Mouse (Mus musculus): ENCODE data around the gene Pdss1. TPM values are rescaled to one million over a fixed set of nuclear protein-coding genes. Genes with fewer than 3 reads are reported as not detected.
"Not testable (repeated sequence)": the region's sequence is repeated elsewhere in the genome, so short reads cannot be mapped to it uniquely, and the experiment has no call there.

The Pdss1 gene
- 10 to 100 TPM; 20.1 to 25.0 TPM for total RNA-seq (2021)
- long read RNA-seq, partial matches to known transcripts, result 0 of 10 reads
- long read RNA-seq, other reads (novel, unspliced or antisense), result 5 of 10 reads

- DNase-seq (ENCODE audit: low spot score in 2 of 2), result peak; percentile 85 to 89
These were observed at the start of gene Pdss1 for GRCm38 (mm10) chr2:22895282-22896273. Pdss1 (plus strand) TSS chr2:22895522.

- DNase-seq (ENCODE audit: low spot score in 2 of 2), result no peak
These were observed 43.4 kb upstream of the Pdss1 start for GRCm38 (mm10) chr2:22851900-22852299.

- DNase-seq (ENCODE audit: low spot score in 2 of 2), result no peak
These were observed 37.8 kb upstream of the Pdss1 start for GRCm38 (mm10) chr2:22857501-22857900.

GRCm38 (mm10) chr2:22862194-22862593, 33.1 kb upstream of the Pdss1 start:
- DNase-seq (ENCODE audit: low spot score in 2 of 2), result no peak

- peak; percentile 83 to 86 for DNase-seq (ENCODE audit: low spot score in 2 of 2)
These were observed 30.8 kb upstream of the Pdss1 start for GRCm38 (mm10) chr2:22864394-22865037.

- DNase-seq (ENCODE audit: low spot score in 2 of 2), result no peak
These were observed 29.5 kb upstream of the Pdss1 start for GRCm38 (mm10) chr2:22865818-22866217.

- DNase-seq (ENCODE audit: low spot score in 2 of 2), result no peak
These were observed 28.4 kb upstream of the Pdss1 start for GRCm38 (mm10) chr2:22866894-22867424.

GRCm38 (mm10) chr2:22873159-22873558, 22.2 kb upstream of the Pdss1 start:
- DNase-seq (ENCODE audit: low spot score in 2 of 2), result no peak

GRCm38 (mm10) chr2:22874628-22875027, 20.7 kb upstream of the Pdss1 start:
- DNase-seq (ENCODE audit: low spot score in 2 of 2), result no peak

- DNase-seq (ENCODE audit: low spot score in 2 of 2), result no peak
These were observed 18.7 kb upstream of the Pdss1 start for GRCm38 (mm10) chr2:22876614-22877013.

GRCm38 (mm10) chr2:22878781-22879180, 16.5 kb upstream of the Pdss1 start:
- no peak for DNase-seq (ENCODE audit: low spot score in 2 of 2)

GRCm38 (mm10) chr2:22880726-22881125, 14.6 kb upstream of the Pdss1 start:
- DNase-seq (ENCODE audit: low spot score in 2 of 2), result not testable (repeated sequence)

- DNase-seq (ENCODE audit: low spot score in 2 of 2), result peak; percentile 12 to 19
These were observed 415 bp upstream of the Pdss1 start for GRCm38 (mm10) chr2:22894932-22895281.

- DNase-seq (ENCODE audit: low spot score in 2 of 2), result no peak
These were observed 8.6 kb downstream of the Pdss1 start for GRCm38 (mm10) chr2:22903947-22904346.

GRCm38 (mm10) chr2:22914421-22914820, 19.1 kb downstream of the Pdss1 start:
- DNase-seq (ENCODE audit: low spot score in 2 of 2), result no peak

GRCm38 (mm10) chr2:22918651-22919050, 23.3 kb downstream of the Pdss1 start:
- no peak for DNase-seq (ENCODE audit: low spot score in 2 of 2)

GRCm38 (mm10) chr2:22925911-22926310, 30.6 kb downstream of the Pdss1 start:
- not testable (repeated sequence) for DNase-seq (ENCODE audit: low spot score in 2 of 2)

- peak in 1 of 2 experiments; percentile 25 for DNase-seq (ENCODE audit: low spot score in 2 of 2)
These were observed 32.9 kb downstream of the Pdss1 start for GRCm38 (mm10) chr2:22928259-22928658.

GRCm38 (mm10) chr2:22933556-22933955, 38.2 kb downstream of the Pdss1 start:
- DNase-seq (ENCODE audit: low spot score in 2 of 2), result no peak

GRCm38 (mm10) chr2:22949956-22950355, 54.6 kb downstream of the Pdss1 start:
- DNase-seq (ENCODE audit: low spot score in 2 of 2), result no peak

GRCm38 (mm10) chr2:22954278-22954677, 59.0 kb downstream of the Pdss1 start:
- DNase-seq (ENCODE audit: low spot score in 2 of 2), result no peak

- no peak for DNase-seq (ENCODE audit: low spot score in 2 of 2)
These were observed 60.6 kb downstream of the Pdss1 start for GRCm38 (mm10) chr2:22955914-22956313.
